ENCODE assay signal across 9 mouse cellular contexts in the genomic region with DNA sequence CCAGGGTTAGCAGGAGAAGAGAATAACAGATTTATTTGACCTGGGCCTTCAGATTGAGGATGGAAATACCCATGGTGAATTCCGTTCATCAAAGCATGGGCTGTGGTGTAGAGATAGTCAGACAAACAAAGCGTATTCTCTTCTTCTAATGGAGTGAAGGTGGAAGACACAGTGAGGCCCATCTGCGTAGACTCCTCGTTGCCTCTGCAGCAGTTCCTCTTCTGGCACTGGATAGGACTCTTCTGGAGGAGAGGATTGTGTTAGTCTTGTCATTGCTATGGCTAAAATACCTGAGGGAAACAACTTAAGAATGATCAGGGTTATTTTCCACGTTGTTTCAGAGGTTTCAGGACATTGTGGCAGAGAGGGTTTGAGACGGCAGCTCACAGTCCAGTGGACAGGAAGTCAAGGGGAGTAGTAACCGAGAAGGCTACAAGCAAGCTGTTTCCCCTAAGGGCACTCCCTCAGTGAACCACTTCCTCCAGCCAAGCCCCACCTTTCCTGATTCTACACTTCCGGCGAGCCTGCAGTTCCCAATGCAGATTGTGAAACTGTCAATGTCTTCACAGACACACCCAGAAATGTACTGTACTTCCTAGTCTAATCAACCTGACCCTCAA. TPM values are rescaled to one million over a fixed set of nuclear protein-coding genes. Genes with fewer than 3 reads are reported as not detected.
DNase-seq lines count a peak whose midpoint lies in the region; ATAC-seq lines count a peak whose summit lies in the region.
"Had no signal": no experiment of that assay in that cellular context is flagged by ENCODE, and none has a peak within 500 bp of the region (broad histone marks: within the 10 kb centered on the region; RNA-seq: fewer than 3 reads in every experiment).

No protein-coding gene starts in this region.

- no peak overlapping the region for H3K9ac ChIP-seq in liver, embryonic 15.5 days
- H3K9ac ChIP-seq: limb, embryonic 12.5 days had no signal

- peaks cover 22% of the 10 kb centered on the region for H3K4me1 ChIP-seq in liver, embryonic 15.5 days (replicated peaks)
- H3K4me1 ChIP-seq: limb, embryonic 12.5 days had no signal

- no peaks in the 10 kb centered on the region for H3K9me3 ChIP-seq in liver, embryonic 15.5 days (replicated peaks)
- H3K9me3 ChIP-seq: limb, embryonic 12.5 days had no signal

- peak overlapping the region; percentile 21 for H3K4me2 ChIP-seq in liver, embryonic 15.5 days
- H3K4me2 ChIP-seq: limb, embryonic 12.5 days had no signal

- peak overlapping the region; percentile 35 for H3K27ac ChIP-seq in liver, embryonic 15.5 days (replicated peaks)
- H3K27ac ChIP-seq: limb, embryonic 12.5 days had no signal

- no peaks in the 10 kb centered on the region for H3K27me3 ChIP-seq in liver, embryonic 15.5 days
- H3K27me3 ChIP-seq: limb, embryonic 12.5 days had no signal

- peaks cover 38% of the 10 kb centered on the region for H3K36me3 ChIP-seq in liver, embryonic 15.5 days (replicated peaks)

- peak overlapping the region; percentile 2; the same call in 1 of the 2 replicates for H3K4me3 ChIP-seq in liver, embryonic 15.5 days (replicated peaks)
- H3K4me3 ChIP-seq: limb, embryonic 12.5 days had no signal

- 18% methylated on average over 9 of the region's 9 CpGs for WGBS in liver, embryonic 15.5 days (ENCODE audit: insufficient replicate concordance)

- ATAC-seq in liver, embryonic 15.5 days (ENCODE audit: insufficient read depth), result peak; percentile 60

- intact Hi-C loops in heart, postnatal 36 days (cut with DNase I), result no loop called here

- DNase-seq in adrenal gland, adult 2 months, result peak; percentile 31
- no peak for DNase-seq in adrenal gland, postnatal 25 days
- peak; percentile 45 for DNase-seq in MEL-GATA-1-ER (ENCODE audit: extremely low read depth, low read depth)
- peak; percentile 47 to 51 for DNase-seq in heart, postnatal 36 days
- DNase-seq in spleen, postnatal 14 days (ENCODE audit: low spot score in 2 of 2), result peak; percentile 23 to 45
- DNase-seq in ovary, postnatal 14 days (ENCODE audit: low spot score), result no peak
- DNase-seq in embryo, embryonic 10 days (ENCODE audit: low spot score), result no peak

RNA-seq across cellular contexts. Expression of a gene that starts 10.8 kb away (rescaled TPM):
- under 1 TPM in 1 of 2 experiments, not detected in 1; 0.52 TPM for total RNA-seq in adrenal gland, adult 2 months (2021)
- not detected in 2 replicates for polyA plus RNA-seq in adrenal gland, adult 2 months (2012; rRNA removed)
- 1.5 and 1.8 TPM in 2 replicates for total RNA-seq in adrenal gland, postnatal 25 days (2021)
- under 1 TPM in 1 of 2 experiments, not detected in 1; 0.60 TPM for total RNA-seq in heart, postnatal 36 days (2021)
- 0.43 and 0.46 TPM in 2 replicates for polyA plus RNA-seq in liver, embryonic 15.5 days (2015; fragmentation: Nextera tagmentation; extraction: Ambion mirVana)

RNA-seq across cellular contexts. Expression of a gene that starts 10.9 kb away (rescaled TPM):
- total RNA-seq in adrenal gland, adult 2 months (2021), result 10 to 100 TPM; 11.7 to 19.7 TPM
- polyA plus RNA-seq in adrenal gland, adult 2 months (2012; rRNA removed), result 3.2 and 4.1 TPM in 2 replicates
- 24.4 TPM in 2 replicates for total RNA-seq in adrenal gland, postnatal 25 days (2021)
- 10 to 100 TPM; 11.1 to 11.8 TPM for total RNA-seq in heart, postnatal 36 days (2021)
- polyA plus RNA-seq in liver, embryonic 15.5 days (2015; fragmentation: Nextera tagmentation; extraction: Ambion mirVana), result 2.1 and 2.2 TPM in 2 replicates

RNA-seq across cellular contexts. Expression of a gene that starts 13.2 kb away (rescaled TPM):
- 1 to 10 TPM; 4.0 to 6.3 TPM for total RNA-seq in adrenal gland, adult 2 months (2021)
- 11.4 and 11.9 TPM in 2 replicates for polyA plus RNA-seq in adrenal gland, adult 2 months (2012; rRNA removed)
- 2.7 and 4.4 TPM in 2 replicates for total RNA-seq in adrenal gland, postnatal 25 days (2021)
- total RNA-seq in heart, postnatal 36 days (2021), result 1 to 10 TPM; 2.7 to 6.9 TPM
- polyA plus RNA-seq in liver, embryonic 15.5 days (2015; fragmentation: Nextera tagmentation; extraction: Ambion mirVana), result 2.0 and 2.7 TPM in 2 replicates

RNA-seq across cellular contexts. Expression of a gene that starts 13.3 kb away (rescaled TPM):
- total RNA-seq in adrenal gland, adult 2 months (2021), result 10 to 100 TPM; 14.4 to 18.2 TPM
- 10.3 and 15.2 TPM in 2 replicates for polyA plus RNA-seq in adrenal gland, adult 2 months (2012; rRNA removed)
- 18.4 and 23.0 TPM in 2 replicates for total RNA-seq in adrenal gland, postnatal 25 days (2021)
- total RNA-seq in heart, postnatal 36 days (2021), result 10 to 100 TPM; 10.5 to 11.6 TPM
- polyA plus RNA-seq in liver, embryonic 15.5 days (2015; fragmentation: Nextera tagmentation; extraction: Ambion mirVana), result 4.6 and 6.4 TPM in 2 replicates

RNA-seq across cellular contexts. Expression of a gene that starts 23.1 kb away (rescaled TPM):
- total RNA-seq in adrenal gland, adult 2 months (2021), result 100 to 1,000 TPM in 1 of 2 experiments, 10 to 100 TPM in 1; 75.7 to 106 TPM
- polyA plus RNA-seq in adrenal gland, adult 2 months (2012; rRNA removed), result 91.3 and 122 TPM in 2 replicates
- total RNA-seq in adrenal gland, postnatal 25 days (2021), result 103 and 104 TPM in 2 replicates
- total RNA-seq in heart, postnatal 36 days (2021), result 10 to 100 TPM; 50.1 to 53.6 TPM
- polyA plus RNA-seq in liver, embryonic 15.5 days (2015; fragmentation: Nextera tagmentation; extraction: Ambion mirVana), result 21.9 and 24.3 TPM in 2 replicates

Comparison
In these comparisons a context has a peak if more than half of its experiments do, and no peak if none do; other contexts are left out.
1. DNase-seq: peak in adrenal gland, adult 2 months (single experiment), MEL-GATA-1-ER (single experiment), heart, postnatal 36 days (2 of 2) and spleen, postnatal 14 days (2 of 2); none in adrenal gland, postnatal 25 days (single experiment), ovary, postnatal 14 days (single experiment) and embryo, embryonic 10 days (single experiment).